Mouse (Mus musculus) liver, embryonic 11.5 days (tissue): ENCODE results near the gene Atp6v1b1. TPM values are rescaled to one million over a fixed set of nuclear protein-coding genes. Genes with fewer than 3 reads are reported as not detected.

Experiments
- ATAC-seq: fragments of 200-750 bp; cut with Nextera tagmentation; replicated peaks from 2 replicates; pipeline ENCODE4 v1.8.0; 2017; ENCODE audit warnings: moderate number of reproducible peaks, mild to moderate bottlenecking, moderate TSS enrichment, moderate library complexity; ENCODE audit not compliant: low FRiP score
- DNase-seq: peaks from one replicate; pipeline ENCODE4 v3.0.0-alpha.2; 2017; ENCODE audit warnings: low spot score
- H3K27ac ChIP-seq: fragments of 300-500 bp; sonication (generic); 2 replicates; pipeline ENCODE4 v1.5.1; 2014; ENCODE audit warnings: mild to moderate bottlenecking, low read depth, low read length, control low read depth
- H3K27me3 ChIP-seq: fragments of 300-500 bp; sonication (generic); replicated peaks from 2 replicates; pipeline ENCODE4 v1.6.1; 2014; ENCODE audit warnings: low read length, mixed read lengths; ENCODE audit not compliant: control insufficient read depth, insufficient read depth
- H3K36me3 ChIP-seq: fragments of 300-500 bp; sonication (generic); 2 replicates; pipeline ENCODE4 v1.6.1; 2014; ENCODE audit warnings: mild to moderate bottlenecking, low read length, moderate library complexity, mixed read lengths; ENCODE audit not compliant: control insufficient read depth, insufficient read depth
- H3K4me1 ChIP-seq: fragments of 300-500 bp; sonication (generic); replicated peaks from 2 replicates; pipeline ENCODE4 v1.6.1; 2014; ENCODE audit warnings: low read length, mixed read lengths; ENCODE audit not compliant: control insufficient read depth, insufficient read depth
- H3K4me2 ChIP-seq: fragments of 300-500 bp; sonication (generic); 2 replicates; pipeline ENCODE4 v1.6.1; 2014; ENCODE audit warnings: mild to moderate bottlenecking, control low read depth, moderate library complexity
- H3K4me3 ChIP-seq: fragments of 300-500 bp; sonication (generic); 2 replicates; pipeline ENCODE4 v1.5.1; 2014; ENCODE audit warnings: low read depth, low read length, control low read depth
- H3K9ac ChIP-seq: fragments of 300-500 bp; sonication (generic); 2 replicates; pipeline ENCODE4 v1.6.1; 2014; ENCODE audit warnings: low read depth, low read length, control low read depth
- H3K9me3 ChIP-seq: fragments of 300-500 bp; sonication (generic); 2 replicates; pipeline ENCODE4 v1.6.1; 2016; ENCODE audit warnings: low read length, inconsistent platforms, mixed read lengths; ENCODE audit not compliant: control insufficient read depth
- WGBS: fragments of 180-500 bp; shearing (Covaris S2); extraction: QIAGEN DNeasy Blood & Tissue Kit; methylation state at CpG from one replicate; pipeline ENCODE4 v1.1.7; 2014; 5-methylcytosine and 5-hydroxymethylcytosine counted together
- polyA plus RNA-seq: library from polyadenylated mRNA; unstranded; fragments of >200 nt; fragmentation: Nextera tagmentation; extraction: Ambion mirVana; gene quantifications from 2 replicates; pipeline ENCODE4 v1.2.1, GENCODE M21; 2014

Atp6v1b1 gene
- polyA plus RNA-seq, 1 experiment from 2014 or later = not detected

GRCm38 (mm10) chr6:83802033-83802432 is 59.2 kb downstream of the Atp6v1b1 start:
- no peak for DNase-seq
- Histone ChIP-seq H3K9me3 (no peaks in the 10 kb centered on the region), H3K9ac (no peak overlapping the region), H3K36me3 (peaks cover 4% of the 10 kb centered on the region; the same call in 1 of the 2 replicates), H3K27ac (no peak overlapping the region), H3K27me3 (no peaks in the 10 kb centered on the region; the same call in 1 of the 2 replicates), H3K4me3 (no peak overlapping the region), H3K4me2 (no peak overlapping the region), H3K4me1 (no peaks in the 10 kb centered on the region)
- 88% methylated on average over 5 of the region's 5 CpGs for WGBS
- no peak for ATAC-seq

GRCm38 (mm10) chr6:83802846-83803245 is 60.1 kb downstream of the Atp6v1b1 start:
- Histone ChIP-seq H3K4me3 (no peak overlapping the region), H3K9me3 (no peaks in the 10 kb centered on the region), H3K27me3 (no peaks in the 10 kb centered on the region), H3K4me2 (no peak overlapping the region), H3K36me3 (peaks cover 4% of the 10 kb centered on the region; the same call in 1 of the 2 replicates), H3K27ac (no peak overlapping the region), H3K9ac (no peak overlapping the region), H3K4me1 (no peaks in the 10 kb centered on the region)
- DNase-seq = no peak
- ATAC-seq = no peak
- WGBS = 93% methylated on average over 3 of the region's 3 CpGs

Other genes with a start within 250 kb of the Atp6v1b1 start
- 43.4 and 44.7 TPM in 2 replicates for gene Dguok, start 236.0 kb upstream of the Atp6v1b1 start, polyA plus RNA-seq
- 7.6 and 9.1 TPM in 2 replicates for gene Actg2, start 206.7 kb upstream of the Atp6v1b1 start, polyA plus RNA-seq
- 21.2 TPM in 2 replicates for gene Stambp, start 170.3 kb upstream of the Atp6v1b1 start, polyA plus RNA-seq
- gene Clec4f, start 86.8 kb upstream of the Atp6v1b1 start, polyA plus RNA-seq = 1.0 and 1.3 TPM in 2 replicates
- not detected in 2 replicates for gene Cd207, start 65.1 kb upstream of the Atp6v1b1 start, polyA plus RNA-seq
- not detected in 2 replicates for gene Vax2, start 31.7 kb upstream of the Atp6v1b1 start, polyA plus RNA-seq
- 0.18 TPM in 1 of 2 replicates, not detected in the other for gene Ankrd53, start 19.7 kb downstream of the Atp6v1b1 start, polyA plus RNA-seq
- gene Tex261, start 32.8 kb downstream of the Atp6v1b1 start, polyA plus RNA-seq = 69.8 and 77.3 TPM in 2 replicates
- gene Nagk, start 52.0 kb downstream of the Atp6v1b1 start, polyA plus RNA-seq = 19.9 and 25.0 TPM in 2 replicates
- 8.4 and 9.2 TPM in 2 replicates for gene Paip2b, start 88.8 kb downstream of the Atp6v1b1 start, polyA plus RNA-seq
- gene Zfp638, start 124.1 kb downstream of the Atp6v1b1 start, polyA plus RNA-seq = 53.1 and 54.9 TPM in 2 replicates